Mouse (Mus musculus) liver, postnatal 0 days (tissue): Measurements from ENCODE around the gene Grem2.

Source experiments
- CTCF ChIP-seq: sonication (generic); IDR thresholded peaks from 2 replicates; pipeline ENCODE4 v1.5.1; 2016; ENCODE audit warnings: antibody characterized with exemption, low read depth
- EP300 ChIP-seq: IDR thresholded peaks from 2 replicates; pipeline ENCODE4 v1.6.1; 2016; ENCODE audit warnings: antibody characterized with exemption, low read depth, mild to moderate bottlenecking

DNA sequence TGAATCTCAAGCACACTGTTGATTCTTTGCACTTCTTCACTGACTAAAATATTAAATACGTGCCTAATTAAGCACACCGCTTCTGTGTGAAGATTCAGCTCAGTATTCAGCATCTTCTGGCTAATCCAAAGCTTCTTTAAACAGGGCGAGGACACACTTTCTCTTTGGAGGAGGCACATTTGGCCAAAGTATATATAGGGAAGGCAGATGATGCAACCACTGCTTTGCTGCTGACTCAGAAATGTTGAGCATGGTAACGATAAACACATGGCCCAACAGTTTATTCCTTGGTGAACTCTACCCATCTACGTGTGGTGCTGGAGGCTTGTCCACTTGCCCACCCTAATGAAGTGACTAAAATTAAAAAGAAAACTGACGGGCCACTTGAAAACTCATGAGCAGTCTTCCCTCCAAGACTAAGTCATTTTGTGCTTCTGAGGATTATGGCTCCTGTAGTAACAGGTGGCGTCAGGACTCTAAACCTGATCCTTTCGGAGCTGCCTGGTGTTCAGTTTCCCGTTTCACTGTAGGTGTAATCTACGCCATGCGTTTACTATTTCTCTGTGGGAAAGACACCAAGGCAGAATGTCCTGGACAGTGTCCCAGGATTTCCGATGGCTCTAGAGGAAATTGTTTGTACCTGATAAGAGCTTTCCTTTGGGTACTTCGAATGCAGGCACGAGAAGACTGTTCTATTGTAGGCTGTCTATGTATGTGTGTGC is 32.8 kb downstream of the Grem2 start:
- TF ChIP-seq CTCF, result no peak
- no peak for TF ChIP-seq EP300
